Mouse (Mus musculus): Measurements from ENCODE around the gene Pds5a. TPM values are rescaled to one million over a fixed set of nuclear protein-coding genes. Genes with fewer than 3 reads are reported as not detected.
A peak's percentile ranks its signal among the peaks of the same experiment; 100 is the strongest.
"Not testable (repeated sequence)": the region's sequence is repeated elsewhere in the genome, so short reads cannot be mapped to it uniquely, and the experiment has no call there.

The Pds5a gene
- polyA plus RNA-seq, 1 experiment from 2014 or later = 59.8 TPM

- 76% methylated on average over 8 of the region's 8 CpGs for WGBS
These were observed 12.2 kb upstream of the Pds5a start for GRCm38 (mm10) chr5:65710267-65710666.

GRCm38 (mm10) chr5:65706979-65707378 lies 8.9 kb upstream of the Pds5a start:
- H3K27ac ChIP-seq (replicated peaks) = no peak overlapping the region
- H3K9ac ChIP-seq (replicated peaks) = no peak overlapping the region
- no peak overlapping the region for H3K4me2 ChIP-seq (replicated peaks)
- H3K27me3 ChIP-seq = no peaks in the 10 kb centered on the region
- no peaks in the 10 kb centered on the region for H3K36me3 ChIP-seq
- H3K9me3 ChIP-seq = no peaks in the 10 kb centered on the region
- no peaks in the 10 kb centered on the region for H3K4me1 ChIP-seq
- H3K4me3 ChIP-seq = no peak overlapping the region
- 81% methylated on average over 5 of the region's 5 CpGs for WGBS
- no peak for ATAC-seq (replicated peaks)

More at GRCm38 (mm10) chr5:65710267-65710666, 12.2 kb upstream of the Pds5a start:
- no peaks in the 10 kb centered on the region for H3K36me3 ChIP-seq
- no peaks in the 10 kb centered on the region for H3K4me1 ChIP-seq
- no peak for ATAC-seq (replicated peaks)
- no peak overlapping the region for H3K4me3 ChIP-seq
- no peak overlapping the region for H3K4me2 ChIP-seq (replicated peaks)
- no peaks in the 10 kb centered on the region for H3K9me3 ChIP-seq
- no peak overlapping the region for H3K27ac ChIP-seq (replicated peaks)
- no peak overlapping the region for H3K9ac ChIP-seq (replicated peaks)
- no peaks in the 10 kb centered on the region for H3K27me3 ChIP-seq

- 84% methylated on average over 4 of the region's 4 CpGs for WGBS
- no peaks in the 10 kb centered on the region for H3K9me3 ChIP-seq
These were observed 8.1 kb upstream of the Pds5a start for GRCm38 (mm10) chr5:65706171-65706570.

GRCm38 (mm10) chr5:65704765-65705678 lies 6.9 kb upstream of the Pds5a start:
- no peaks in the 10 kb centered on the region for H3K27me3 ChIP-seq
- no peak for ATAC-seq (replicated peaks)
- WGBS = 82% methylated on average over 12 of the region's 12 CpGs
- H3K9me3 ChIP-seq = no peaks in the 10 kb centered on the region
- H3K9ac ChIP-seq (replicated peaks) = no peak overlapping the region
- no peaks in the 10 kb centered on the region for H3K4me1 ChIP-seq
- no peak overlapping the region for H3K4me3 ChIP-seq
- H3K36me3 ChIP-seq = no peaks in the 10 kb centered on the region
- no peak overlapping the region for H3K27ac ChIP-seq (replicated peaks)
- H3K4me2 ChIP-seq (replicated peaks) = no peak overlapping the region

More at GRCm38 (mm10) chr5:65706171-65706570, 8.1 kb upstream of the Pds5a start:
- Histone ChIP-seq H3K27me3 (no peaks in the 10 kb centered on the region), H3K9ac (replicated peaks) (no peak overlapping the region), H3K4me1 (no peaks in the 10 kb centered on the region), H3K4me2 (replicated peaks) (no peak overlapping the region), H3K36me3 (no peaks in the 10 kb centered on the region), H3K27ac (replicated peaks) (no peak overlapping the region), H3K4me3 (no peak overlapping the region)
- no peak for ATAC-seq (replicated peaks)

GRCm38 (mm10) chr5:65703261-65703660 lies 5.2 kb upstream of the Pds5a start:
- H3K9me3 ChIP-seq = no peaks in the 10 kb centered on the region
- no peaks in the 10 kb centered on the region for H3K27me3 ChIP-seq
- no peak overlapping the region for H3K4me2 ChIP-seq (replicated peaks)
- H3K4me3 ChIP-seq = no peak overlapping the region
- peaks cover 7% of the 10 kb centered on the region; the same call in 1 of the 2 replicates for H3K4me1 ChIP-seq
- H3K27ac ChIP-seq (replicated peaks) = no peak overlapping the region
- H3K36me3 ChIP-seq = no peaks in the 10 kb centered on the region
- H3K9ac ChIP-seq (replicated peaks) = no peak overlapping the region
- ATAC-seq (replicated peaks) = no peak
- WGBS = 71% methylated on average over 9 of the region's 9 CpGs

- Histone ChIP-seq H3K4me3 (no peak overlapping the region), H3K9ac (replicated peaks) (no peak overlapping the region), H3K27ac (replicated peaks) (no peak overlapping the region), H3K4me2 (replicated peaks) (no peak overlapping the region), H3K4me1 (peaks cover 21% of the 10 kb centered on the region), H3K27me3 (no peaks in the 10 kb centered on the region), H3K9me3 (no peaks in the 10 kb centered on the region), H3K36me3 (no peaks in the 10 kb centered on the region)
- WGBS = 81% methylated on average over 5 of the region's 5 CpGs
- no peak for ATAC-seq (replicated peaks)
These were observed 2.0 kb upstream of the Pds5a start for GRCm38 (mm10) chr5:65700102-65700501.

GRCm38 (mm10) chr5:65699146-65699545 lies 1.1 kb upstream of the Pds5a start:
- no peaks in the 10 kb centered on the region for H3K36me3 ChIP-seq
- peaks cover 29% of the 10 kb centered on the region for H3K4me1 ChIP-seq
- H3K27ac ChIP-seq (replicated peaks) = peak overlapping the region; percentile 97
- no peak for ATAC-seq (replicated peaks)
- no peaks in the 10 kb centered on the region for H3K27me3 ChIP-seq
- H3K9ac ChIP-seq (replicated peaks) = no peak overlapping the region; the same call in 1 of the 2 replicates
- 62% methylated on average over 10 of the region's 10 CpGs for whole genome bisulfite sequencing
- H3K9me3 ChIP-seq = no peaks in the 10 kb centered on the region
- H3K4me2 ChIP-seq (replicated peaks) = peak overlapping the region; percentile 52
- peak overlapping the region; percentile 98 for H3K4me3 ChIP-seq

- 15% methylated on average over 6 of the region's 6 CpGs for WGBS
- Histone ChIP-seq H3K9me3 (no peaks in the 10 kb centered on the region), H3K36me3 (no peaks in the 10 kb centered on the region), H3K4me2 (replicated peaks) (peak overlapping the region; percentile 52), H3K4me1 (peaks cover 29% of the 10 kb centered on the region), H3K4me3 (peak overlapping the region; percentile 98), H3K27me3 (no peaks in the 10 kb centered on the region), H3K9ac (replicated peaks) (peak overlapping the region; percentile 97), H3K27ac (replicated peaks) (peak overlapping the region; percentile 97)
- no peak for ATAC-seq (replicated peaks)
These were observed 675 bp upstream of the Pds5a start for GRCm38 (mm10) chr5:65698759-65699136.

GRCm38 (mm10) chr5:65697486-65697835 lies 612 bp downstream of the Pds5a start:
- Histone ChIP-seq H3K9me3 (no peaks in the 10 kb centered on the region), H3K4me3 (peak overlapping the region; percentile 98), H3K9ac (replicated peaks) (peak overlapping the region; percentile 97), H3K4me2 (replicated peaks) (peak overlapping the region; percentile 52), H3K4me1 (peaks cover 29% of the 10 kb centered on the region), H3K36me3 (no peaks in the 10 kb centered on the region; the same call in 1 of the 2 replicates), H3K27ac (replicated peaks) (peak overlapping the region; percentile 97), H3K27me3 (no peaks in the 10 kb centered on the region)
- peak; percentile 81 for ATAC-seq (replicated peaks)
- under 1% methylated on average over 49 of the region's 49 CpGs for WGBS

GRCm38 (mm10) chr5:65696821-65697485 lies 1.1 kb downstream of the Pds5a start:
- H3K4me2 ChIP-seq (replicated peaks) = peak overlapping the region; percentile 52
- whole genome bisulfite sequencing = under 1% methylated on average over 57 of the region's 58 CpGs
- H3K4me1 ChIP-seq = peaks cover 29% of the 10 kb centered on the region
- peak overlapping the region; percentile 97 for H3K27ac ChIP-seq (replicated peaks)
- peak overlapping the region; percentile 98 for H3K4me3 ChIP-seq
- H3K9ac ChIP-seq (replicated peaks) = peak overlapping the region; percentile 97
- H3K9me3 ChIP-seq = no peaks in the 10 kb centered on the region
- ATAC-seq (replicated peaks) = peak; percentile 53
- H3K36me3 ChIP-seq = no peaks in the 10 kb centered on the region; the same call in 1 of the 2 replicates
- H3K27me3 ChIP-seq = no peaks in the 10 kb centered on the region

GRCm38 (mm10) chr5:65694076-65694475 lies 4.0 kb downstream of the Pds5a start:
- not testable (repeated sequence) for H3K36me3 ChIP-seq; H3K9ac ChIP-seq (replicated peaks); H3K27ac ChIP-seq (replicated peaks); ATAC-seq (replicated peaks); H3K4me2 ChIP-seq (replicated peaks); H3K27me3 ChIP-seq; H3K9me3 ChIP-seq; H3K4me3 ChIP-seq
- 83% methylated on average over 3 of the region's 3 CpGs for WGBS
- peaks cover 28% of the 10 kb centered on the region for H3K4me1 ChIP-seq

- Histone ChIP-seq H3K27me3 (no peaks in the 10 kb centered on the region), H3K9ac (replicated peaks) (no peak overlapping the region), H3K36me3 (no peaks in the 10 kb centered on the region; the same call in 1 of the 2 replicates), H3K4me3 (no peak overlapping the region), H3K27ac (replicated peaks) (no peak overlapping the region), H3K9me3 (no peaks in the 10 kb centered on the region), H3K4me1 (peaks cover 22% of the 10 kb centered on the region), H3K4me2 (replicated peaks) (no peak overlapping the region)
- no peak for ATAC-seq (replicated peaks)
These were observed 5.1 kb downstream of the Pds5a start for GRCm38 (mm10) chr5:65693018-65693417.
